Mouse (Mus musculus): ENCODE results near the gene Cdc42se1. TPM values are rescaled to one million over a fixed set of nuclear protein-coding genes. Genes with fewer than 3 reads are reported as not detected.

The Cdc42se1 gene
- polyA plus RNA-seq, 1 experiment: 147 TPM

DNA sequence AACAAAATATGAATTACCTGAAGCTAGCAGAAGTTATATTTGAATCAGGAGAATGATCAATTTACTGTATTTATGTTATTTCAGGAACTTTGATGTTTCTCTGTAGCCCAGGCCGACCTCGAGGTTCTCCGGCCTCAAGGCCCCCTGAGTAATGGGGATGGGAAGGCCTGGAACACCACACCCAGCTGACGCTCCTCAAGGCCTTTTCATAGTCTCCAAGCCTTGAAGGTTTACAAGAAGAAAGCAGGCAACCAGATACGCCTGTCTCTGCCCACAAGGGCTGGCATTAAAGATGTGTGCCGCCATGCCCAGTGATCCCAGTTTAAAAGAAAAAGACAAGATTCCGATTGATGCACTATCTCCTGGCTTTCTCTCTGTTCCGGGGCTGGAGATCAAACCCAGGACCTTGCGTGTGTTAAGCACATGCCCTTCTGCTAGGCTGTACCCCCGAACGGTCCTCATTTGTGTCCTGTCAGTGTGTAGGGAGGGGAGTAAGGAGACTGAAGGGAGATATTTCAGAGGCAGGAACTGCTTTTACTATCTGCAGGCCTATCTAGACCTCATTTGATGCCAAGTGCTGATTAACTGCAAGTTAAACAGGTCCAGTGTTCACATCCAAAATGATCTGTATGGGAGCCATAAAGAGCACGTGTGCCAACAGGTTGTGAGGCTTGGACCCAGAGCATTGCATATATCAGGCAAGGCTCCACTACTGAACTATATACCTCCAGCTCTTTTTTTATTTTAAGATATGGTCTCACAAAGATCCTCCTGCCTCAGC is 56.2 kb downstream of the Cdc42se1 start:
- TF ChIP-seq GATA1 (IDR thresholded peaks at IDR 0.05; ENCODE audit: low read length): peak; percentile 22

DNA sequence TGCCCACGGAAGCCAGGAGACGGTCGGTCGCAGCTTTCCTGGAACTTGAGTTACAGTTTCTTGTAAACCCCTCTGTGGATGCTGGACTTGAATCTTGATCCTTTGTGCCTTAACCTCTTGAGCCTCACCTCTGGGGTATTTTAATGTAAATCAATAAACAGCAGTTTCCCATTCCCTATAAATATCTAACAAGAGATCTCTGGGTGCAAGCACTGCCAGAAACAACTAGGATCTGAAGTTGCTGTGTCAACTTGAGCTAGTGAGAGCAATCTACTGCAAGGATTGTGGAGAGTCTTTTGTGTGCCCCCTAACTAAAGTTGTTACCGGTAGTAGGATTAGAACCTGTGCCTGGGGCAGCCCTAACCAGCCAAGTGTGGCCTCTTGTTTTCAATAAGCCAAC is 56.9 kb downstream of the Cdc42se1 start:
- no peak for TF ChIP-seq GATA1 (IDR thresholded peaks at IDR 0.05; ENCODE audit: low read length)

Other genes with a start within 250 kb of the Cdc42se1 start
- 69.4 and 75.7 TPM in 2 replicates for gene Zfp687, start 213.3 kb upstream of the Cdc42se1 start, polyA plus RNA-seq (2012)
- 165 and 202 TPM in 2 replicates for gene Psmd4, start 186.1 kb upstream of the Cdc42se1 start, polyA plus RNA-seq (2012)
- 24.3 and 27.7 TPM in 2 replicates for gene Pip5k1a, start 121.8 kb upstream of the Cdc42se1 start, polyA plus RNA-seq (2012)
- gene Vps72, start 117.7 kb upstream of the Cdc42se1 start, polyA plus RNA-seq (2012): 298 and 449 TPM in 2 replicates
- 0.24 and 0.26 TPM in 2 replicates for gene Tmod4, start 104.3 kb upstream of the Cdc42se1 start, polyA plus RNA-seq (2012)
- 5.1 and 6.4 TPM in 2 replicates for gene Scnm1, start 94.7 kb upstream of the Cdc42se1 start, polyA plus RNA-seq (2012)
- 5.6 and 9.6 TPM in 2 replicates for gene Lysmd1, start 94.6 kb upstream of the Cdc42se1 start, polyA plus RNA-seq (2012)
- gene Tnfaip8l2, start 86.4 kb upstream of the Cdc42se1 start, polyA plus RNA-seq (2012): not detected in 2 replicates
- gene Sema6c, start 68.3 kb upstream of the Cdc42se1 start, polyA plus RNA-seq (2012): 1.6 and 2.4 TPM in 2 replicates
- gene Gabpb2, start 10.8 kb upstream of the Cdc42se1 start, polyA plus RNA-seq (2012): 3.0 and 3.9 TPM in 2 replicates
- gene Mllt11, start 3.4 kb downstream of the Cdc42se1 start, polyA plus RNA-seq (2012): 2.4 and 4.8 TPM in 2 replicates
- not detected in 2 replicates for gene Gm128, start 12.9 kb downstream of the Cdc42se1 start, polyA plus RNA-seq (2012)
- gene Bnipl, start 22.5 kb downstream of the Cdc42se1 start, polyA plus RNA-seq (2012): not detected in 2 replicates
- gene Mindy1, start 52.6 kb downstream of the Cdc42se1 start, polyA plus RNA-seq (2012): 82.1 and 111 TPM in 2 replicates
- 2.4 and 3.3 TPM in 2 replicates for gene Prune1, start 53.3 kb downstream of the Cdc42se1 start, polyA plus RNA-seq (2012)
- gene Anxa9, start 78.4 kb downstream of the Cdc42se1 start, polyA plus RNA-seq (2012): 0.97 and 1.0 TPM in 2 replicates
- gene Cers2, start 86.1 kb downstream of the Cdc42se1 start, polyA plus RNA-seq (2012): 461 and 746 TPM in 2 replicates
- gene Setdb1, start 128.5 kb downstream of the Cdc42se1 start, polyA plus RNA-seq (2012): 54.7 and 74.2 TPM in 2 replicates
- not detected in 2 replicates for gene 4930558C23Rik, start 174.1 kb downstream of the Cdc42se1 start, polyA plus RNA-seq (2012)
- 49.7 and 51.0 TPM in 2 replicates for gene Arnt, start 205.7 kb downstream of the Cdc42se1 start, polyA plus RNA-seq (2012)